Mouse (Mus musculus) gastrocnemius, postnatal 4 days (tissue): ENCODE results near the gene Gm10065. TPM values are rescaled to one million over a fixed set of nuclear protein-coding genes. Genes with fewer than 3 reads are reported as not detected.

Source experiments
- DNase-seq, 2 experiments: peaks; one replicate each; pipeline ENCODE4 v3.0.0; 2021 to 2022; ENCODE audit warnings: low spot score in 2 of 2, mixed read lengths in 2 of 2
- microRNA-seq: library from miRNA; unstranded; fragments of <30 nt; microRNA quantifications from one replicate; pipeline ENCODE4 v1.2.0, GENCODE M21; 2021
- total RNA-seq, 2 experiments: library from RNA; stranded (reverse); gene quantifications; 2 replicates each; pipeline ENCODE4 v1.2.3; 2021

Gm10065 gene
- total RNA-seq, 2 experiments from 2014 or later = not detected

GRCm38 (mm10) chr13:21435476-21435875 is 43.8 kb downstream of the Gm10065 start:
- no peak for DNase-seq

Small RNA genes within 50 kb of the gene (microRNA-seq; reads per million reads assigned to microRNA genes)
- gene Mir1896 = not detected

Other genes starting within 250 kb of the Gm10065 start
- gene Gpx5, start 186.7 kb downstream of the Gm10065 start, total RNA-seq = not detected
- gene Gpx6, start 167.3 kb downstream of the Gm10065 start, total RNA-seq = not detected
- gene Olfr1367, start 132.5 kb downstream of the Gm10065 start, total RNA-seq = not detected
- gene Zscan12, start 116.6 kb downstream of the Gm10065 start, total RNA-seq = 1 to 10 TPM; 8.2 to 8.5 TPM
- 10 to 100 TPM; 30.4 to 34.4 TPM for gene Zkscan3, start 76.7 kb downstream of the Gm10065 start, total RNA-seq
- under 1 TPM; 0.29 to 0.49 TPM for gene Pgbd1, start 38.4 kb downstream of the Gm10065 start, total RNA-seq
- gene Zscan26, start 25.7 kb downstream of the Gm10065 start, total RNA-seq = 10 to 100 TPM; 18.3 to 19.0 TPM
- gene Nkapl, start 10.9 kb downstream of the Gm10065 start, total RNA-seq = under 1 TPM; 0.41 to 0.81 TPM
- gene Zkscan4, start 534 bp downstream of the Gm10065 start, total RNA-seq = 1 to 10 TPM; 1.2 to 1.5 TPM
- gene AK157302, start 15.8 kb upstream of the Gm10065 start, total RNA-seq = 10 to 100 TPM; 10.2 to 12.5 TPM
- gene Gm11273, start 22.0 kb upstream of the Gm10065 start, total RNA-seq = 10 to 100 TPM; 76.0 to 91.1 TPM
- gene Zkscan8, start 51.7 kb upstream of the Gm10065 start, total RNA-seq = 10 to 100 TPM; 15.0 to 15.6 TPM
- gene Olfr1366, start 63.4 kb upstream of the Gm10065 start, total RNA-seq = not detected
- gene Olfr1535, start 80.5 kb upstream of the Gm10065 start, total RNA-seq = not detected
- not detected for gene Olfr1364, start 102.3 kb upstream of the Gm10065 start, total RNA-seq
- gene Olfr1362, start 134.6 kb upstream of the Gm10065 start, total RNA-seq = not detected
- not detected for gene Olfr11, start 163.1 kb upstream of the Gm10065 start, total RNA-seq
- not detected for gene Olfr1361, start 183.9 kb upstream of the Gm10065 start, total RNA-seq
- not detected for gene Olfr1360, start 198.0 kb upstream of the Gm10065 start, total RNA-seq
- not detected for gene Olfr1359, start 218.7 kb upstream of the Gm10065 start, total RNA-seq
- 100 to 1,000 TPM; 362 to 482 TPM for gene Hist1h2bl, start 236.7 kb upstream of the Gm10065 start, total RNA-seq
- 100 to 1,000 TPM; 297 to 368 TPM for gene Hist1h2ai, start 237.0 kb upstream of the Gm10065 start, total RNA-seq
- gene Hist1h3h, start 238.2 kb upstream of the Gm10065 start, total RNA-seq = 100 to 1,000 TPM; 508 to 651 TPM
- 100 to 1,000 TPM; 101 to 150 TPM for gene Hist1h2bm, start 242.6 kb upstream of the Gm10065 start, total RNA-seq